Mouse (Mus musculus): ENCODE results near the gene Map2k4. TPM values are rescaled to one million over a fixed set of nuclear protein-coding genes. Genes with fewer than 3 reads are reported as not detected.

The Map2k4 gene
- polyA plus RNA-seq, 1 experiment from 2014 or later = 38.9 TPM

- Histone ChIP-seq H3K9ac (ENCODE audit: low read depth, low read length) (no peak overlapping the region), H3K27me3 (replicated peaks; ENCODE audit: control insufficient read depth, insufficient read depth, low read length) (no peaks in the 10 kb centered on the region), H3K36me3 (ENCODE audit: control insufficient read depth, insufficient read depth) (no peaks in the 10 kb centered on the region), H3K27ac (ENCODE audit: low read depth, low read length) (no peak overlapping the region), H3K4me2 (replicated peaks; ENCODE audit: low read depth) (no peak overlapping the region), H3K4me3 (ENCODE audit: low read depth, low read length) (no peak overlapping the region), H3K9me3 (ENCODE audit: control insufficient read depth) (no peaks in the 10 kb centered on the region), H3K4me1 (replicated peaks; ENCODE audit: control insufficient read depth, insufficient read depth, low read length) (no peaks in the 10 kb centered on the region)
- WGBS = 69% methylated on average over 6 of the region's 6 CpGs
- no peak for TF ChIP-seq CTCF (IDR thresholded peaks at IDR 0.05; ENCODE audit: low read depth)
- ATAC-seq = no peak
These were observed 123.2 kb downstream of the Map2k4 start for GRCm38 (mm10) chr11:65664903-65665302.

DNA sequence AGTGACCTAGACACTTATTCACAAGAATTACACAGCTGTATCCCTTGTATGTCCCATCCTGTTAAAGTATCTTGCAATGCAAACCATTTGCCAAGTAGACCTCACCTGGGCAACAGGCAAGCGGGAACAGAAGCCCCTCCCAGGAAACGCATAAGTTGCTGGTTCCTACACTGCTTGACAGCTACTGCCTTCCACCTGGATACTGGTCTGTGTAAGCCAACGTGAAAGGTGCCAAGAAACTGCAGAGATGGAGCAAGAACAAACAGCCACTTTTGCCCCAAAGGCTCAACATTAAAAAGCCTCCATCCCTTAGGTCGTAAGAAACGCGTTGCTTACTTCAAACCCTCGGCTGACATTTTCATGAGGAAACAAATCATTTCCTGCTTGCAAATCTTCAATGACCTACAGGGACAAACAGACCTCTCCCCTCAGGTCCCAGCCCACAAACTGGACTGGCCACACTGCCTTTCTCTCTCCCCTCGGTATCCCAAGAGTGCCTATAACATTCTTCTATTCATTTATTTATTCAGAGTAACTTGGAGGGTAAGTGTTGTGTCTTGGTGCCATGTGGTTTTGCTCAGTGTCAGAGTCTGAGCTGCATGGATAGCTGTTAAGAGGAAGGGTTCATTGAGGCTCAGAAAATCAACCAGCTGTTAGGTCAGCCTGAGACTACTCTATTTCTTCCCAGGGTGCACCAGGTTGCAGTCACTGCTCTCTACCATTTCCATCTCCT is 126.1 kb downstream of the Map2k4 start:
- H3K4me1 ChIP-seq (replicated peaks; ENCODE audit: control insufficient read depth, insufficient read depth, low read length) = no peaks in the 10 kb centered on the region
- no peak overlapping the region for H3K4me3 ChIP-seq (ENCODE audit: low read depth, low read length)
- TF ChIP-seq CTCF (IDR thresholded peaks at IDR 0.05; ENCODE audit: low read depth) = no peak
- H3K27me3 ChIP-seq (replicated peaks; ENCODE audit: control insufficient read depth, insufficient read depth, low read length) = no peaks in the 10 kb centered on the region
- ATAC-seq = no peak
- no peaks in the 10 kb centered on the region for H3K36me3 ChIP-seq (ENCODE audit: control insufficient read depth, insufficient read depth)
- no peak overlapping the region for H3K9ac ChIP-seq (ENCODE audit: low read depth, low read length)
- whole genome bisulfite sequencing = 56% methylated on average over 8 of the region's 8 CpGs
- no peak overlapping the region for H3K4me2 ChIP-seq (replicated peaks; ENCODE audit: low read depth)
- no peaks in the 10 kb centered on the region for H3K9me3 ChIP-seq (ENCODE audit: control insufficient read depth)
- H3K27ac ChIP-seq (ENCODE audit: low read depth, low read length) = no peak overlapping the region

GRCm38 (mm10) chr11:65653932-65654331 is 134.2 kb downstream of the Map2k4 start:
- H3K4me2 ChIP-seq (replicated peaks; ENCODE audit: low read depth) = no peak overlapping the region
- no peaks in the 10 kb centered on the region for H3K27me3 ChIP-seq (replicated peaks; ENCODE audit: control insufficient read depth, insufficient read depth, low read length)
- no peak overlapping the region for H3K9ac ChIP-seq (ENCODE audit: low read depth, low read length)
- ATAC-seq = no peak
- H3K27ac ChIP-seq (ENCODE audit: low read depth, low read length) = no peak overlapping the region
- no peaks in the 10 kb centered on the region for H3K9me3 ChIP-seq (ENCODE audit: control insufficient read depth)
- no peak for TF ChIP-seq CTCF (IDR thresholded peaks at IDR 0.05; ENCODE audit: low read depth)
- no peak overlapping the region for H3K4me3 ChIP-seq (ENCODE audit: low read depth, low read length)
- H3K36me3 ChIP-seq (ENCODE audit: control insufficient read depth, insufficient read depth) = no peaks in the 10 kb centered on the region
- WGBS = 83% methylated on average over 8 of the region's 8 CpGs
- H3K4me1 ChIP-seq (replicated peaks; ENCODE audit: control insufficient read depth, insufficient read depth, low read length) = no peaks in the 10 kb centered on the region

DNA sequence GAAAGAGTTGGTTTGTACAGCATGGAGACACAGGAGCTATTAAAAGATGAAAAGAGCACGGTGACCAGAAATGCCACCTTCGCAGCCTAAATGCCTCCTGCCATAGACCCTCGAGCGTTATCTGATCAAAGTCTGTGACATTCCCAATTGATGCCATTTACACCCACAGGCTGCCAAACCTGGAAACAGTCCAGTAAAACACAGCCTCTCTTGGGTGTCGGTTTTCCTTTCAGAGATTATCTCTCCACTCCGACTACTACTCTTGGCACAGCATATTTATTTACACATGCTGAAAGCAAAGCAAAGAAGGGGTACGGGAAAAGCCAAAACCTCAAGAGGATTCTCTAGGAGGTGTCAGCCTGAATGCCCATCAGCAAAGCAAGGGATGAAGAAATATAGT is 136.7 kb downstream of the Map2k4 start:
- no peaks in the 10 kb centered on the region for H3K27me3 ChIP-seq (replicated peaks; ENCODE audit: control insufficient read depth, insufficient read depth, low read length)
- 70% methylated on average over 7 of the region's 7 CpGs for WGBS
- no peak for TF ChIP-seq CTCF (IDR thresholded peaks at IDR 0.05; ENCODE audit: low read depth)
- no peaks in the 10 kb centered on the region for H3K36me3 ChIP-seq (ENCODE audit: control insufficient read depth, insufficient read depth)
- no peak for ATAC-seq
- H3K4me3 ChIP-seq (ENCODE audit: low read depth, low read length) = no peak overlapping the region
- no peaks in the 10 kb centered on the region for H3K9me3 ChIP-seq (ENCODE audit: control insufficient read depth)
- H3K27ac ChIP-seq (ENCODE audit: low read depth, low read length) = no peak overlapping the region
- H3K4me2 ChIP-seq (replicated peaks; ENCODE audit: low read depth) = no peak overlapping the region
- no peak overlapping the region for H3K9ac ChIP-seq (ENCODE audit: low read depth, low read length)
- H3K4me1 ChIP-seq (replicated peaks; ENCODE audit: control insufficient read depth, insufficient read depth, low read length) = no peaks in the 10 kb centered on the region

- no peak overlapping the region for H3K27ac ChIP-seq (ENCODE audit: low read depth, low read length)
- no peak overlapping the region for H3K9ac ChIP-seq (ENCODE audit: low read depth, low read length)
- ATAC-seq = no peak
- H3K36me3 ChIP-seq (ENCODE audit: control insufficient read depth, insufficient read depth) = no peaks in the 10 kb centered on the region
- no peak for TF ChIP-seq CTCF (IDR thresholded peaks at IDR 0.05; ENCODE audit: low read depth)
- 43% methylated on average over 4 of the region's 4 CpGs for WGBS
- H3K4me3 ChIP-seq (ENCODE audit: low read depth, low read length) = no peak overlapping the region
- no peaks in the 10 kb centered on the region for H3K4me1 ChIP-seq (replicated peaks; ENCODE audit: control insufficient read depth, insufficient read depth, low read length)
- H3K9me3 ChIP-seq (ENCODE audit: control insufficient read depth) = no peaks in the 10 kb centered on the region
- no peak overlapping the region for H3K4me2 ChIP-seq (replicated peaks; ENCODE audit: low read depth)
- no peaks in the 10 kb centered on the region for H3K27me3 ChIP-seq (replicated peaks; ENCODE audit: control insufficient read depth, insufficient read depth, low read length)
These were observed 138.0 kb downstream of the Map2k4 start for GRCm38 (mm10) chr11:65649956-65650715.

DNA sequence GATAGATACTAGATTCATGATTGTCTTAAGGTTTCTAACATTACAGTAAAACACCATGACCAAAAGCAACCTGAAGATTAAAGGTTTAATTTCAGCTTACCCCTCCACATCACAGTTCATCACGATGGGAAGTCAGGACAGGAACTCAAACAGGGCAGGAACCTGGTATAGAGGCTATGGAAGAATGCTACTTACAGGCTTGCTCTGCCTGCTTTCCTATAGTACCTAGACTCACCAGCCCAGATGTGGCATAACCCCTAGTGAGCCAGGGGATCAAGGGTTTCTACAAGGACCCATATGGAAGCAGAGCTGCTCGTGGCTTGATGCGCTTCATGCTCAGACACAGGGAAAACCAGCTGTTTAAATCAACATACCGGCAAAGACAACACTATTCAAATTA is 138.6 kb downstream of the Map2k4 start:
- Histone ChIP-seq H3K27ac (ENCODE audit: low read depth, low read length) (no peak overlapping the region), H3K4me3 (ENCODE audit: low read depth, low read length) (no peak overlapping the region), H3K9me3 (ENCODE audit: control insufficient read depth) (no peaks in the 10 kb centered on the region), H3K9ac (ENCODE audit: low read depth, low read length) (no peak overlapping the region), H3K27me3 (replicated peaks; ENCODE audit: control insufficient read depth, insufficient read depth, low read length) (no peaks in the 10 kb centered on the region), H3K4me2 (replicated peaks; ENCODE audit: low read depth) (no peak overlapping the region), H3K36me3 (ENCODE audit: control insufficient read depth, insufficient read depth) (no peaks in the 10 kb centered on the region), H3K4me1 (replicated peaks; ENCODE audit: control insufficient read depth, insufficient read depth, low read length) (no peaks in the 10 kb centered on the region)
- ATAC-seq = no peak
- TF ChIP-seq CTCF (IDR thresholded peaks at IDR 0.05; ENCODE audit: low read depth) = no peak
- WGBS = 72% methylated on average over 4 of the region's 4 CpGs

All from intestine, postnatal 0 days (tissue).